Mouse (Mus musculus) E14TG2a.4 (cell line): ENCODE data around the gene Agpat2.

Source experiments
- CTCF ChIP-seq: conservative IDR thresholded peaks from 2 replicates; pipeline ENCODE4 v1.5.1; 2014; ENCODE audit warnings: low read length
- NANOG ChIP-seq: IDR thresholded peaks from 2 replicates; pipeline ENCODE4 v1.6.1; 2014; ENCODE audit warnings: borderline replicate concordance, low read length, mixed read lengths

- TF ChIP-seq CTCF (no peak), NANOG (no peak)
Observed at GRCm38 (mm10) chr2:26573807-26574206, 30.4 kb downstream of the Agpat2 start.
